Mouse (Mus musculus) E14TG2a.4 (cell line): ENCODE results near the gene Zscan5b.
A peak's percentile ranks its signal among the peaks of the same experiment; 100 is the strongest.
"Not testable (repeated sequence)": the region's sequence is repeated elsewhere in the genome, so short reads cannot be mapped to it uniquely, and the experiment has no call there.

ENCODE experiments used
- H3K27me3 ChIP-seq: 2 replicates; pipeline ENCODE4 v1.6.1; 2014; ENCODE audit warnings: low read length, control low read depth; ENCODE audit not compliant: insufficient read depth
- H3K36me3 ChIP-seq: 2 replicates; pipeline ENCODE4 v1.6.1; 2014; ENCODE audit warnings: low read length, control low read depth; ENCODE audit not compliant: insufficient read depth
- H3K4me1 ChIP-seq: replicated peaks from 2 replicates; pipeline ENCODE4 v1.6.1; 2014; ENCODE audit warnings: low read depth, low read length, control low read depth
- H3K4me3 ChIP-seq: replicated peaks from 2 replicates; pipeline ENCODE4 v1.5.1; 2014; ENCODE audit warnings: mild to moderate bottlenecking, low read length
- H3K9me3 ChIP-seq: 2 replicates; pipeline ENCODE4 v1.6.1; 2014; ENCODE audit warnings: low read length, control low read depth
- CTCF ChIP-seq: conservative IDR thresholded peaks from 2 replicates; pipeline ENCODE4 v1.5.1; 2014; ENCODE audit warnings: low read length
- NANOG ChIP-seq: IDR thresholded peaks from 2 replicates; pipeline ENCODE4 v1.6.1; 2014; ENCODE audit warnings: borderline replicate concordance, low read length, mixed read lengths
- POU5F1 ChIP-seq: IDR thresholded peaks from 2 replicates; pipeline ENCODE4 v1.6.1; 2014; ENCODE audit warnings: low read length, borderline replicate concordance

The Zscan5b gene

DNA sequence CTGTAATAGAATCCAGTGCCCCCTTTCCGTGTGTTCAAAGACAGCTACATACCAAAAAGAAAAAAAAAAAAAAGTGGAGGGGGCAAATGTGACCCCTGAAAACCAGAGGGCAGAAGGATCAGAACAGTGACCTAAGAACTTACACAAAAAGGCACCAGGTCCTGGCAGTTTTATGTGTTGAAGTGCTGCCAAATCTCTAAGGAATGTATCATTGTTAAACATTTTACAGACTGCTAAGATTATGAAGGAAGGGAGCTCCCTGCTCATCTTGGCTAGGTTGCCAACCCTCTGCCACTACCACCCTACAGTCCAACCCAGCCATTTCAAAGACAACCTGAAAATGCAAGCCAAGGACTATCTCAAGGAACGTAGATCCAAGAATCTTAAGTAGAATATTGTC lies 35.9 kb upstream of the Zscan5b start:
- H3K4me3 ChIP-seq, result no peak overlapping the region
- peaks cover 35% of the 10 kb centered on the region for H3K4me1 ChIP-seq
- H3K27me3 ChIP-seq, result peaks cover 27% of the 10 kb centered on the region
- TF ChIP-seq NANOG (no peak), POU5F1 (no peak), CTCF (no peak)
- H3K9me3 ChIP-seq, result peaks cover 31% of the 10 kb centered on the region
- peaks cover 86% of the 10 kb centered on the region for H3K36me3 ChIP-seq

DNA sequence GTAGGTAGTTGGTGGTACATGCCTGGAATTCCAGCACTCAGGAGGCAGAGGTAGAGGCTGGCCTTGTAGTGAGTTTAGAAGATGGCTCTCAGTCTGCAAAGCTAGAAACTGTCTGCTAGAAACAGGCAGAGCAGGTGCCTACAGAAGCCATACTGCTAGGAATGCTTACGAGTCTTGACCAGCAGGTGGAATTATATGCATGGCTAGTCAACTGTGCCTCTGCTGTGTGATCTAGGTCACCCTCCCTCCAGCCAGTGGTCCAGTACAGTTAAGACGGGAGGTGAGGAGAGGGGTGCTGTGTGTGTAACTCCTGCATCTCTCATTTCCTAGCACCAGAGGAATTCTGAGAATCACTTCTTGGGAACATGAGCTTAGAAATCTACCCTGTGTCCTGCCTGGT lies 35.3 kb upstream of the Zscan5b start:
- H3K9me3 ChIP-seq, result peaks cover 31% of the 10 kb centered on the region
- peaks cover 27% of the 10 kb centered on the region for H3K27me3 ChIP-seq
- peaks cover 30% of the 10 kb centered on the region for H3K4me1 ChIP-seq
- no peak overlapping the region for H3K4me3 ChIP-seq
- TF ChIP-seq CTCF (no peak), NANOG (no peak), POU5F1 (no peak)
- peaks cover 81% of the 10 kb centered on the region for H3K36me3 ChIP-seq

DNA sequence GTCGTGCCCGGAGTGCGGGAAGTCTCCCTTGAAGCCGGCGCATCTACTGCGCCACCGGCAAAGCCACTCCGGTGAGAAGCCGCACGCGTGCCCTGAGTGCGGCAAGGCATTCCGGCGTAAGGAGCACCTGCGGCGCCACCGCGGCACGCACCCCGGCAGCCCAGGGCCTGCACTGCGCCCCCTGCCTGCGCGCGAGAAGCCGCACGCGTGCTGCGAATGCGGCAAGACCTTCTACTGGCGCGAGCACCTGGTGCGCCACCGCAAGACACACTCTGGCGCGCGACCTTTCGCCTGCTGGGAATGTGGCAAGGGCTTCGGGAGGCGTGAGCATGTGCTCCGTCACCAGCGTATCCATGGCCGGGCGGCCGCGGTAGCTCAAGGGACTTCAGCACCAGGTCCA lies 32.5 kb upstream of the Zscan5b start:
- Histone ChIP-seq H3K4me1 (peaks cover 9% of the 10 kb centered on the region), H3K9me3 (peaks cover 34% of the 10 kb centered on the region), H3K36me3 (peaks cover 58% of the 10 kb centered on the region), H3K27me3 (peaks cover 30% of the 10 kb centered on the region), H3K4me3 (peak overlapping the region; percentile 77)
- no peak for TF ChIP-seq CTCF
- no peak for TF ChIP-seq POU5F1
- TF ChIP-seq NANOG, result no peak

DNA sequence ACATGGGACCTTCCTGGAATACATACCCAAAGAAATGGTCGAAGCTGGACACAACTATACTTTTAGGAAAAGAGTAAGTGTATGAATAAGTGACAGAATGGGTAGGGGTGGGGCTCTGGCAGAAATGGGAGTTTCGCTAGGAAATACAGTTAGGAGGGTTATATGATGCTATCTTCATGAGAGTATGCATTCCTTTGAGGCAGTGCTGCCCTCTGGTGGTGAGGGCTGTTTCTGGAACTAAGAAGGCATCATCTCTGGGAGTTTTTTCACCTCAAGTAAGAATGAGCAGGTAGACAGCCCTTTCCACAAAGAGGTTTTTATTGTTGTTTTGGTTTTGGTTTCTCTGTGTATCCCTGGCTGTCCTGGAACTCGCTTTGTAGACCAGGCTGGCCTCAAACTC lies 30.7 kb upstream of the Zscan5b start:
- Histone ChIP-seq H3K27me3 (peaks cover 34% of the 10 kb centered on the region), H3K9me3 (peaks cover 34% of the 10 kb centered on the region), H3K36me3 (peaks cover 41% of the 10 kb centered on the region), H3K4me1 (peaks cover 8% of the 10 kb centered on the region), H3K4me3 (no peak overlapping the region)
- TF ChIP-seq POU5F1 (no peak), CTCF (peak; percentile 81), NANOG (no peak)

DNA sequence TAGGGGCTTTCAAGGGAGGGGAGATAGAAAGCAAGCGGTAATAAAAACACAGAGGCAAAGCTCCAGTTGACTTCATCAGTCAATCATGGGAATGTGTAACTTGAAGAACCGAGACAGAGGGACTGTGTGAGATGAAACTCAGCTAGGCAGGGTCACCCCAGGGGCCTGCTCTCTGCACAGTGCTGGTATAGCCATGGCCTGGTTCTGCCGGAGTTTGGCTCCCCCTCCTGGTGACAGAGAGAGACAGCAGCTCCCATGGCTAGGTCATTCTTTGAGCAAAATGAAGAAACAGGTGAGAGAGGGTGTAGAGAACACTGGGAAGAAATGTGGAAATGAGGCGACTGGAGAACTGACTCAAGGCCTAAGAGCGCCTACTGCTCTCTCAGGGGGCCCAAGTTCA lies 27.9 kb upstream of the Zscan5b start:
- TF ChIP-seq CTCF (peak; percentile 98), POU5F1 (no peak), NANOG (no peak)
- Histone ChIP-seq H3K27me3 (peaks cover 23% of the 10 kb centered on the region), H3K4me1 (peaks cover 12% of the 10 kb centered on the region), H3K9me3 (peaks cover 18% of the 10 kb centered on the region), H3K4me3 (no peak overlapping the region), H3K36me3 (peaks cover 13% of the 10 kb centered on the region)

DNA sequence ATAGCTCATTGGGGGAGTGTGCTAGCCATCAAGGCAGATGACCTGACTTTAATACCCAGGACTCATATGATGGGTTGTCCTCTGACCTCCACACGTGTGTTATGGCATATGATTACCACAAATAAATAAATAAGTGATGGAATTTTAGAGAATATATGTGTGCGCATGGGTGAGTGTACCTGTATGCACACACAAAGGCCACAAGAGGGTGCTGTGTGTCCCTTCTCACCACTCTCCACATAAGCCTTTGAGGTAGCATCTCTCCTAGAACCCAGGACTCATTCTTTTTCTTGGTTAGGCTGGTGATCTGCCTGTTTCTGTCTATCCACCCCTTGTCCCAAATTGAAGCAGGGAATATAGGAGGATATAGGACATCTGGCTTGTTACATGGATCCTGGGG lies 26.3 kb upstream of the Zscan5b start:
- TF ChIP-seq NANOG, result no peak
- TF ChIP-seq CTCF, result peak; percentile 76
- TF ChIP-seq POU5F1, result no peak

DNA sequence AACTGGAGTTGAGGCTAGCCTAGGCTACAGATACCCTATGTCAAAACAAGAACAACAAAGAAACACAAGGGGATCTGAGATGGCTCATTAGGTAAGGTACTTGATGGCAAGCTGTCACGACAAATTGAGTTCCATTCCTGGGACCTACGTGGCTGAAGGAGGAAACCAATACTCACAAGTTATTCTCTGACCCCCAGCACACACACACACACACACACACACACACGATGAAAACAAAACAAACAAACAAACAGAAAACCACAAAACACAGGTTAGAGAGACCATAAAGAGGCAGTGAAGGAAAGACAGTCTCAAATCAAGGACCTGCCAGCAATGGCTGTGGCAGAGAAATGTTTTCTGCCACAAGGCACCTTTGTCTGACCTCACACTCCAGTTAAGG lies 25.3 kb upstream of the Zscan5b start, which contains the start of gene Galp:
TSS of gene Galp (plus strand) at position 301 of the 400 bp plus-strand sequence.
- Histone ChIP-seq H3K36me3 (no peaks in the 10 kb centered on the region), H3K9me3 (peaks cover 21% of the 10 kb centered on the region), H3K4me3 (no peak within 1 kb of the TSS; the same call in 1 of the 2 replicates), H3K27me3 (peaks cover 7% of the 10 kb centered on the region; the same call in 1 of the 2 replicates), H3K4me1 (0 out of 2 replicates have a peak, but pooled peaks cover 5% of the 10 kb centered on the region)
- TF ChIP-seq NANOG, result no peak
- TF ChIP-seq CTCF, result no peak
- TF ChIP-seq POU5F1, result no peak

More for the DNA sequence above, 26.3 kb upstream of the Zscan5b start:
- Histone ChIP-seq H3K27me3 (peaks cover 9% of the 10 kb centered on the region), H3K36me3 (peaks cover 1% of the 10 kb centered on the region), H3K9me3 (peaks cover 16% of the 10 kb centered on the region; the same call in 1 of the 2 replicates), H3K4me3 (no peak overlapping the region), H3K4me1 (0 out of 2 replicates have a peak, but pooled peaks cover 5% of the 10 kb centered on the region)

DNA sequence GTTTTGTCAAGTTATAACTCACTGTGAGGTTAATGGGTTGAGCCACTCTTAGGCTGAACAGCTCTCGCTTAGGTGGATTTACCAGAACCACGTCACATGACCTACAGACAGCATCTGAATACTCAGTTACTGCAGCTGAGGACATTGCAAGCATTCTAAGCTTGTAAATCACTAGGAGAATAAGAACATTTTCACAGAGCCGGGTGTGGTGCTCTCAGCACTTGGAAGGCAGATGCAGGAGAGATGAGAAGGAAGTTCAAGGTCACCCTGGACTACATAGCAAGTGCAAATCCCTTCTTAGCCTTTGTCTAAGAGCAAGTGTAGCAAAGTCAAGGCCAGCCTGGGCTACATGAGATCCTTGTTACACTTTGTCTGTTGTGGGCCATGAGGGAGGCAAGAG lies 17.9 kb upstream of the Zscan5b start:
- H3K4me3 ChIP-seq, result no peak overlapping the region
- no peaks in the 10 kb centered on the region for H3K36me3 ChIP-seq
- TF ChIP-seq POU5F1 (no peak), CTCF (no peak), NANOG (no peak)
- H3K9me3 ChIP-seq, result peaks cover 17% of the 10 kb centered on the region
- H3K27me3 ChIP-seq, result no peaks in the 10 kb centered on the region
- H3K4me1 ChIP-seq, result peaks cover 24% of the 10 kb centered on the region

DNA sequence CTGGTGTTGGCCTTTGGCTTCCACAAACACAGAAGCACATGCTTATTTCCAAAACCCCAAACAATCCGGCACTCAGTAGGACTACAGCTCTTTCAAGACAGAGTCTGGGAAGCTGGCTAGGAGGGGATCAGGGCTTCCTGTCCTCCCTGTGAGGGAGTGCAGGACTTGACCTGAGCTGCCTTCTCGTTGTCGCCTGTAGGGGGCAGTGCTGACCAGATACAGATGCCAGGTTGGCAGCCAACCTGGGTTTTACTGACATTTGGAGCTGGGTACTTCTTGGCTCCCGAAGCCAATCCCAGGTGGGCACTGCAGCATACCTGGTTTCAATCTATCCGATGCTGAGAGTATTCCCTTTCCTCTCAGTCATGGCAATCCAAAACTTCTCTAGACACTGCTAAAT lies 8.9 kb upstream of the Zscan5b start:
- Histone ChIP-seq H3K27me3 (no peaks in the 10 kb centered on the region), H3K9me3 (peaks cover 20% of the 10 kb centered on the region), H3K4me3 (no peak overlapping the region), H3K4me1 (peaks cover 43% of the 10 kb centered on the region), H3K36me3 (no peaks in the 10 kb centered on the region)
- TF ChIP-seq CTCF (peak; percentile 92), NANOG (no peak)

DNA sequence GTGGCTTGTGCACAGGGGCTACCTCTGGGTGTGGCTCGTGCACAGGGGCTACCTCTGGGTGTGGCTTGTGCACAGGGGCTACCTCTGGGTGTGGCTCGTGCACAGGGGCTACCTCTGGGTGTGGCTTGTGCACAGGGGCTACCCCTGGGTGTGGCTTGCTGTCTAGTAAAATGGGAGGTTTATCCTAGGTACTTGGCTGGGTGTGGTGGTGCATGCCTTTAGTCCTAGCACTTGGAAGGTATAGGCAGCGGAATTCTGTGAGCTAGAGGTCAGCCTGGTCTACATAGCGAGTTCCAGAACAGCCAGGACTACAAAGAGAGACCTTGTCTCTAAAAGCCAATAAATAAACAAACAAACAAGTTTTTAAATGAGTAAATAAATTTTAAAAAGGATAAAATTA lies 7.4 kb upstream of the Zscan5b start:
- Histone ChIP-seq H3K4me1 (peaks cover 50% of the 10 kb centered on the region), H3K4me3 (0 out of 2 replicates have a peak overlapping the region, but pooled peaks have one; percentile 17), H3K9me3 (peaks cover 24% of the 10 kb centered on the region)
- not testable (repeated sequence) for H3K36me3 ChIP-seq, H3K27me3 ChIP-seq
